Mouse (Mus musculus) pancreas, adult 10 weeks (tissue): ENCODE results near the gene Slc6a20b. TPM values are rescaled to one million over a fixed set of nuclear protein-coding genes. Genes with fewer than 3 reads are reported as not detected.

ENCODE experiments used
- polyA plus RNA-seq: library from polyadenylated mRNA; stranded (reverse); fragments of 350-450 nt; fragmentation: Illumina TruSeq; extraction: RNeasy Lipid Tissue Mini Kit (QIAGEN cat#74804); gene quantifications from one replicate; pipeline ENCODE4 v1.2.3, GENCODE M21; 2015; ENCODE audit warnings: low read depth, low replicate concordance; ENCODE audit not compliant: insufficient read depth

The Slc6a20b gene
- polyA plus RNA-seq, result not detected

GRCm38 (mm10) chr9:123632281-123632680 lies at the start of gene Slc6a20b:
Gene Slc6a20b, minus strand, starts transcription at chr9:123632565.

GRCm38 (mm10) chr9:123678327-123679105 lies 46.2 kb upstream of the Slc6a20b start, which contains the start of the genes Ccr9 and Slc6a20a:
Gene Ccr9, plus strand, starts transcription at chr9:123678439.
Gene Slc6a20a, minus strand, starts transcription at chr9:123678885.

Other genes starting within 250 kb of the Slc6a20b start
- 6.7 TPM for gene Limd1, start 153.9 kb downstream of the Slc6a20b start, polyA plus RNA-seq
- gene Sacm1l, start 102.8 kb downstream of the Slc6a20b start, polyA plus RNA-seq, result 7.6 TPM
- gene Ccr9, start 45.9 kb upstream of the Slc6a20b start, polyA plus RNA-seq, result not detected
- not detected for gene Slc6a20a, start 46.3 kb upstream of the Slc6a20b start, polyA plus RNA-seq
- 9.2 TPM for gene Lztfl1, start 85.1 kb upstream of the Slc6a20b start, polyA plus RNA-seq
- gene Cxcr6, start 173.9 kb upstream of the Slc6a20b start, polyA plus RNA-seq, result not detected
- 5.2 TPM for gene Fyco1, start 219.3 kb upstream of the Slc6a20b start, polyA plus RNA-seq
- not detected for gene Xcr1, start 229.5 kb upstream of the Slc6a20b start, polyA plus RNA-seq